Mouse (Mus musculus) lung, embryonic 16.5 days (tissue): Measurements from ENCODE around the gene Gm33543. TPM values are rescaled to one million over a fixed set of nuclear protein-coding genes. Genes with fewer than 3 reads are reported as not detected.

Experiments used
- ATAC-seq: fragments of 200-750 bp; cut with Nextera tagmentation; 2 replicates; pipeline ENCODE4 v1.8.0; 2017; ENCODE audit warnings: low read depth, mild to moderate bottlenecking, moderate library complexity
- H3K27ac ChIP-seq: fragments of 300-500 bp; sonication (generic); 2 replicates; pipeline ENCODE4 v1.5.1; 2014; ENCODE audit warnings: mild to moderate bottlenecking, control low read depth, low read length
- H3K27me3 ChIP-seq: fragments of 300-500 bp; sonication (generic); 2 replicates; pipeline ENCODE4 v1.6.1; 2014; ENCODE audit warnings: low read depth, low read length, mixed read lengths; ENCODE audit not compliant: control insufficient read depth, insufficient read depth
- H3K36me3 ChIP-seq: fragments of 300-500 bp; sonication (generic); 2 replicates; pipeline ENCODE4 v1.6.1; 2014; ENCODE audit warnings: low read length; ENCODE audit not compliant: control insufficient read depth, insufficient read depth
- H3K4me1 ChIP-seq: fragments of 300-500 bp; sonication (generic); replicated peaks from 2 replicates; pipeline ENCODE4 v1.6.1; 2014; ENCODE audit warnings: low read length, mixed read lengths; ENCODE audit not compliant: control insufficient read depth, insufficient read depth
- H3K4me2 ChIP-seq: fragments of 300-500 bp; sonication (generic); 2 replicates; pipeline ENCODE4 v1.6.1; 2014; ENCODE audit warnings: low read depth, low read length, control low read depth
- H3K4me3 ChIP-seq: fragments of 300-500 bp; sonication (generic); 2 replicates; pipeline ENCODE4 v1.5.1; 2014; ENCODE audit warnings: mild to moderate bottlenecking, low read length, control low read depth
- H3K9ac ChIP-seq: fragments of 300-500 bp; sonication (generic); 2 replicates; pipeline ENCODE4 v1.6.1; 2014; ENCODE audit warnings: low read length, control low read depth
- H3K9me3 ChIP-seq: fragments of 300-500 bp; sonication (generic); 2 replicates; pipeline ENCODE4 v1.6.1; 2016; ENCODE audit warnings: low read length; ENCODE audit not compliant: control insufficient read depth
- WGBS: fragments of 180-500 bp; shearing (Covaris S2); extraction: QIAGEN DNeasy Blood & Tissue Kit; methylation state at CpG from one replicate; pipeline ENCODE4 v1.1.7; 2014; 5-methylcytosine and 5-hydroxymethylcytosine counted together
- polyA plus RNA-seq: library from polyadenylated mRNA; unstranded; fragments of >200 nt; fragmentation: Nextera tagmentation; extraction: Ambion mirVana; gene quantifications from 2 replicates; pipeline ENCODE4 v1.2.1, GENCODE M21; 2015

The Gm33543 gene
- polyA plus RNA-seq, 1 experiment from 2014 or later = not detected

- Histone ChIP-seq H3K9me3 (no peaks in the 10 kb centered on the region), H3K27me3 (no peaks in the 10 kb centered on the region), H3K36me3 (no peaks in the 10 kb centered on the region), H3K27ac (no peak overlapping the region), H3K4me1 (no peaks in the 10 kb centered on the region), H3K4me3 (no peak overlapping the region), H3K9ac (no peak overlapping the region), H3K4me2 (no peak overlapping the region)
- 67% methylated on average over 15 of the region's 15 CpGs for WGBS
- ATAC-seq = no peak
Observed at GRCm38 (mm10) chr10:95790771-95791426, 51.8 kb downstream of the Gm33543 start.

GRCm38 (mm10) chr10:95787176-95787575 lies 55.6 kb downstream of the Gm33543 start:
- H3K36me3 ChIP-seq = no peaks in the 10 kb centered on the region
- 83% methylated on average over 2 of the region's 2 CpGs for WGBS
- no peak overlapping the region for H3K9ac ChIP-seq
- H3K4me2 ChIP-seq = no peak overlapping the region
- H3K27me3 ChIP-seq = no peaks in the 10 kb centered on the region
- no peaks in the 10 kb centered on the region for H3K9me3 ChIP-seq
- ATAC-seq = no peak
- H3K4me3 ChIP-seq = no peak overlapping the region
- H3K27ac ChIP-seq = no peak overlapping the region
- H3K4me1 ChIP-seq = peaks cover 4% of the 10 kb centered on the region

GRCm38 (mm10) chr10:95784837-95785236 lies 57.9 kb downstream of the Gm33543 start:
- Histone ChIP-seq H3K36me3 (no peaks in the 10 kb centered on the region), H3K27ac (no peak overlapping the region), H3K9me3 (no peaks in the 10 kb centered on the region), H3K4me2 (0 out of 2 replicates have a peak overlapping the region, but pooled peaks have one; percentile 2), H3K4me3 (no peak overlapping the region), H3K9ac (no peak overlapping the region), H3K4me1 (peaks cover 4% of the 10 kb centered on the region), H3K27me3 (no peaks in the 10 kb centered on the region)
- ATAC-seq = peak; percentile 57; the same call in 1 of the 2 replicates
- WGBS = 28% methylated on average over 7 of the region's 7 CpGs

GRCm38 (mm10) chr10:95780881-95781600 lies 61.7 kb downstream of the Gm33543 start:
- no peak overlapping the region for H3K4me2 ChIP-seq
- H3K27me3 ChIP-seq = no peaks in the 10 kb centered on the region
- WGBS = 68% methylated on average over 8 of the region's 8 CpGs
- no peaks in the 10 kb centered on the region for H3K36me3 ChIP-seq
- H3K9ac ChIP-seq = no peak overlapping the region
- H3K4me3 ChIP-seq = no peak overlapping the region
- H3K4me1 ChIP-seq = peaks cover 4% of the 10 kb centered on the region
- no peak overlapping the region for H3K27ac ChIP-seq
- no peak for ATAC-seq
- H3K9me3 ChIP-seq = no peaks in the 10 kb centered on the region

GRCm38 (mm10) chr10:95779801-95780385 lies 62.8 kb downstream of the Gm33543 start:
- 55% methylated on average over 13 of the region's 13 CpGs for WGBS
- ATAC-seq = peak; percentile 31; the same call in 1 of the 2 replicates
- H3K4me1 ChIP-seq = peaks cover 1% of the 10 kb centered on the region
- H3K27me3 ChIP-seq = no peaks in the 10 kb centered on the region
- H3K4me2 ChIP-seq = peak overlapping the region; percentile 13; the same call in 1 of the 2 replicates
- no peak overlapping the region for H3K4me3 ChIP-seq
- no peak overlapping the region for H3K27ac ChIP-seq
- no peaks in the 10 kb centered on the region for H3K9me3 ChIP-seq
- H3K9ac ChIP-seq = no peak overlapping the region
- no peaks in the 10 kb centered on the region for H3K36me3 ChIP-seq

GRCm38 (mm10) chr10:95778622-95779021 lies 64.1 kb downstream of the Gm33543 start:
- ATAC-seq = no peak
- H3K4me3 ChIP-seq = no peak overlapping the region
- no peaks in the 10 kb centered on the region for H3K27me3 ChIP-seq
- 76% methylated on average over 8 of the region's 8 CpGs for WGBS
- no peaks in the 10 kb centered on the region for H3K36me3 ChIP-seq
- no peak overlapping the region for H3K27ac ChIP-seq
- no peak overlapping the region for H3K9ac ChIP-seq
- no peak overlapping the region for H3K4me2 ChIP-seq
- H3K9me3 ChIP-seq = no peaks in the 10 kb centered on the region
- H3K4me1 ChIP-seq = no peaks in the 10 kb centered on the region

GRCm38 (mm10) chr10:95777701-95778320 lies 64.9 kb downstream of the Gm33543 start:
- Histone ChIP-seq H3K4me2 (no peak overlapping the region), H3K27ac (no peak overlapping the region), H3K36me3 (no peaks in the 10 kb centered on the region), H3K4me3 (no peak overlapping the region), H3K9ac (no peak overlapping the region), H3K9me3 (no peaks in the 10 kb centered on the region), H3K27me3 (no peaks in the 10 kb centered on the region), H3K4me1 (no peaks in the 10 kb centered on the region)
- 68% methylated on average over 15 of the region's 15 CpGs for WGBS
- ATAC-seq = no peak

GRCm38 (mm10) chr10:95777071-95777470 lies 65.7 kb downstream of the Gm33543 start:
- no peak overlapping the region for H3K4me3 ChIP-seq
- H3K4me2 ChIP-seq = no peak overlapping the region
- no peaks in the 10 kb centered on the region for H3K4me1 ChIP-seq
- H3K27ac ChIP-seq = no peak overlapping the region
- no peaks in the 10 kb centered on the region for H3K36me3 ChIP-seq
- no peaks in the 10 kb centered on the region for H3K27me3 ChIP-seq
- WGBS = 54% methylated on average over 1 of the region's 1 CpGs
- H3K9ac ChIP-seq = no peak overlapping the region
- no peaks in the 10 kb centered on the region for H3K9me3 ChIP-seq
- ATAC-seq = no peak

GRCm38 (mm10) chr10:95774856-95775255 lies 67.9 kb downstream of the Gm33543 start:
- H3K4me2 ChIP-seq = no peak overlapping the region
- no peaks in the 10 kb centered on the region for H3K4me1 ChIP-seq
- H3K9me3 ChIP-seq = no peaks in the 10 kb centered on the region
- no peak overlapping the region for H3K9ac ChIP-seq
- H3K4me3 ChIP-seq = no peak overlapping the region
- no peak overlapping the region for H3K27ac ChIP-seq
- WGBS = 45% methylated on average over 7 of the region's 7 CpGs
- ATAC-seq = no peak
- H3K27me3 ChIP-seq = no peaks in the 10 kb centered on the region
- no peaks in the 10 kb centered on the region for H3K36me3 ChIP-seq
